Mouse (Mus musculus): ENCODE measurements at regions not wholly inside any gene's neighbourhood (a gene's known extent, or its start where the extent isn't known, plus 50 kb on each side); places are given as distances from the start of the nearest gene placed in this dataset.

DNA sequence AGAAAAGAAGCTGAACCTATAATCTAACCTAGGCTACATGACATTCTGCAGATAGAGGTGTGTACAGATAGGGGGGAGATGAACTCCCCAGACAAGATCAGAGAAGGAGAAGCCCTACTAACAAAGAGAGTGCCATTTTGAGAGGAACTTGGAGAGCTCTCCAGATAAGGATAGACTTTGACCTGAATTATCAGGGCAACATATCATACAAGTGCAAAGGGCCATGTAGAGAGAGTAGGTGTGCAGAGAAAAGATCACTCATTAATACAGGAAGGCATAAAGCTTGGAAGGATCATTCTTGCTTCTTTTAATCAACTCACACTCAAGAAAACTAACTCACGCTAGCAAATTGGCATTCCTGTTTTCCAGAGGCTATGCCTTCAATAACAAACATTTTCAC, 667.4 kb downstream of the Diaph3 start:
- TF ChIP-seq POLR2A (IDR thresholded peaks at IDR 0.05; ENCODE audit: low read depth, low read length) (no peak), CTCF (IDR thresholded peaks at IDR 0.05; ENCODE audit: borderline replicate concordance, insufficient read depth, low read length) (no peak)

Measured in embryonic fibroblast, embryonic 13.5 days (primary cell).